Mouse (Mus musculus) retina, postnatal 1 day (tissue): ENCODE measurements around the gene Spg21.

Source experiments
- DNase-seq: peaks from one replicate; pipeline ENCODE4 v3.0.0-alpha.2; 2012

Gene Spg21

GRCm38 (mm10) chr9:65460732-65461442, at the start of gene Spg21:
TSS of gene Spg21 (plus strand) at chr9:65460947.
- DNase-seq: peak; percentile 98

GRCm38 (mm10) chr9:65411326-65411725, 49.4 kb upstream of the Spg21 start:
- no peak for DNase-seq

GRCm38 (mm10) chr9:65417738-65418137, 43.0 kb upstream of the Spg21 start:
- peak; percentile 28 for DNase-seq

GRCm38 (mm10) chr9:65419633-65420032, 41.1 kb upstream of the Spg21 start:
- no peak for DNase-seq

- DNase-seq: no peak
These were observed 37.8 kb upstream of the Spg21 start, which contains the start of gene Slc51b for GRCm38 (mm10) chr9:65422760-65423501. TSS of gene Slc51b (minus strand) at chr9:65422955.

GRCm38 (mm10) chr9:65424393-65424792, 36.4 kb upstream of the Spg21 start:
- DNase-seq: no peak

- no peak for DNase-seq
These were observed 33.2 kb upstream of the Spg21 start for GRCm38 (mm10) chr9:65427511-65427910.

- no peak for DNase-seq
These were observed 32.7 kb upstream of the Spg21 start for GRCm38 (mm10) chr9:65428003-65428402.

- DNase-seq: no peak
These were observed 30.3 kb upstream of the Spg21 start for GRCm38 (mm10) chr9:65430401-65430800.

GRCm38 (mm10) chr9:65430921-65431320, 29.8 kb upstream of the Spg21 start:
- DNase-seq: no peak

GRCm38 (mm10) chr9:65432236-65432635, 28.5 kb upstream of the Spg21 start:
- peak; percentile 89 for DNase-seq

- peak; percentile 60 for DNase-seq
These were observed 26.6 kb upstream of the Spg21 start for GRCm38 (mm10) chr9:65434140-65434539.

- no peak for DNase-seq
These were observed 25.5 kb upstream of the Spg21 start for GRCm38 (mm10) chr9:65435211-65435610.

GRCm38 (mm10) chr9:65435671-65436301, 25.0 kb upstream of the Spg21 start, which contains the start of gene Mtfmt:
TSS of gene Mtfmt (plus strand) at chr9:65435782.
- peak; percentile 96 for DNase-seq

GRCm38 (mm10) chr9:65444692-65445091, 16.1 kb upstream of the Spg21 start:
- no peak for DNase-seq

GRCm38 (mm10) chr9:65447951-65448350, 12.8 kb upstream of the Spg21 start:
- no peak for DNase-seq

- no peak for DNase-seq
These were observed 1.8 kb upstream of the Spg21 start for GRCm38 (mm10) chr9:65458975-65459374.

GRCm38 (mm10) chr9:65460198-65460597, 549 bp upstream of the Spg21 start:
- no peak for DNase-seq

- no peak for DNase-seq
These were observed 1.8 kb downstream of the Spg21 start for GRCm38 (mm10) chr9:65462544-65462943.

- DNase-seq: no peak
These were observed 3.4 kb downstream of the Spg21 start for GRCm38 (mm10) chr9:65464161-65464560.

GRCm38 (mm10) chr9:65465241-65465640, 4.5 kb downstream of the Spg21 start:
- DNase-seq: no peak

- DNase-seq: peak; percentile 68
These were observed 6.9 kb downstream of the Spg21 start for GRCm38 (mm10) chr9:65467686-65468085.

- DNase-seq: no peak
These were observed 12.0 kb downstream of the Spg21 start for GRCm38 (mm10) chr9:65472769-65473168.

- no peak for DNase-seq
These were observed 18.4 kb downstream of the Spg21 start for GRCm38 (mm10) chr9:65479158-65479557.
